Mouse (Mus musculus) liver, embryonic 11.5 days (tissue): ENCODE data around the gene Apob. TPM values are rescaled to one million over a fixed set of nuclear protein-coding genes. Genes with fewer than 3 reads are reported as not detected.

ENCODE experiments used
- ATAC-seq: fragments of 200-750 bp; cut with Nextera tagmentation; replicated peaks from 2 replicates; pipeline ENCODE4 v1.8.0; 2017; ENCODE audit warnings: moderate number of reproducible peaks, mild to moderate bottlenecking, moderate TSS enrichment, moderate library complexity; ENCODE audit not compliant: low FRiP score
- DNase-seq: peaks from one replicate; pipeline ENCODE4 v3.0.0-alpha.2; 2017; ENCODE audit warnings: low spot score
- H3K27ac ChIP-seq: fragments of 300-500 bp; sonication (generic); 2 replicates; pipeline ENCODE4 v1.5.1; 2014; ENCODE audit warnings: mild to moderate bottlenecking, low read depth, low read length, control low read depth
- H3K27me3 ChIP-seq: fragments of 300-500 bp; sonication (generic); replicated peaks from 2 replicates; pipeline ENCODE4 v1.6.1; 2014; ENCODE audit warnings: low read length, mixed read lengths; ENCODE audit not compliant: control insufficient read depth, insufficient read depth
- H3K36me3 ChIP-seq: fragments of 300-500 bp; sonication (generic); 2 replicates; pipeline ENCODE4 v1.6.1; 2014; ENCODE audit warnings: mild to moderate bottlenecking, low read length, moderate library complexity, mixed read lengths; ENCODE audit not compliant: control insufficient read depth, insufficient read depth
- H3K4me1 ChIP-seq: fragments of 300-500 bp; sonication (generic); replicated peaks from 2 replicates; pipeline ENCODE4 v1.6.1; 2014; ENCODE audit warnings: low read length, mixed read lengths; ENCODE audit not compliant: control insufficient read depth, insufficient read depth
- H3K4me2 ChIP-seq: fragments of 300-500 bp; sonication (generic); 2 replicates; pipeline ENCODE4 v1.6.1; 2014; ENCODE audit warnings: mild to moderate bottlenecking, control low read depth, moderate library complexity
- H3K4me3 ChIP-seq: fragments of 300-500 bp; sonication (generic); 2 replicates; pipeline ENCODE4 v1.5.1; 2014; ENCODE audit warnings: low read depth, low read length, control low read depth
- H3K9ac ChIP-seq: fragments of 300-500 bp; sonication (generic); 2 replicates; pipeline ENCODE4 v1.6.1; 2014; ENCODE audit warnings: low read depth, low read length, control low read depth
- H3K9me3 ChIP-seq: fragments of 300-500 bp; sonication (generic); 2 replicates; pipeline ENCODE4 v1.6.1; 2016; ENCODE audit warnings: low read length, inconsistent platforms, mixed read lengths; ENCODE audit not compliant: control insufficient read depth
- WGBS: fragments of 180-500 bp; shearing (Covaris S2); extraction: QIAGEN DNeasy Blood & Tissue Kit; methylation state at CpG from one replicate; pipeline ENCODE4 v1.1.7; 2014; 5-methylcytosine and 5-hydroxymethylcytosine counted together
- polyA plus RNA-seq: library from polyadenylated mRNA; unstranded; fragments of >200 nt; fragmentation: Nextera tagmentation; extraction: Ambion mirVana; gene quantifications from 2 replicates; pipeline ENCODE4 v1.2.1, GENCODE M21; 2014

Gene Apob
- polyA plus RNA-seq, 1 experiment from 2014 or later: 77.7 TPM

GRCm38 (mm10) chr12:7970817-7971216 lies 6.6 kb upstream of the Apob start:
- Histone ChIP-seq H3K4me1 (no peaks in the 10 kb centered on the region), H3K27me3 (no peaks in the 10 kb centered on the region), H3K36me3 (no peaks in the 10 kb centered on the region), H3K9me3 (no peaks in the 10 kb centered on the region), H3K4me3 (no peak overlapping the region), H3K27ac (no peak overlapping the region), H3K9ac (no peak overlapping the region), H3K4me2 (no peak overlapping the region)
- 71% methylated on average over 3 of the region's 3 CpGs for WGBS
- no peak for DNase-seq
- no peak for ATAC-seq

- H3K36me3 ChIP-seq: no peaks in the 10 kb centered on the region
- 85% methylated on average over 2 of the region's 2 CpGs for WGBS
- H3K9ac ChIP-seq: no peak overlapping the region
- H3K4me1 ChIP-seq: no peaks in the 10 kb centered on the region
- H3K9me3 ChIP-seq: no peaks in the 10 kb centered on the region
- H3K4me3 ChIP-seq: no peak overlapping the region
- DNase-seq (no peak), ATAC-seq (no peak)
- H3K27ac ChIP-seq: no peak overlapping the region
- no peaks in the 10 kb centered on the region for H3K27me3 ChIP-seq
- no peak overlapping the region for H3K4me2 ChIP-seq
These were observed 5.7 kb upstream of the Apob start for GRCm38 (mm10) chr12:7971736-7972135.

- ATAC-seq (no peak), DNase-seq (no peak)
- H3K4me3 ChIP-seq: no peak overlapping the region
- no peak overlapping the region for H3K27ac ChIP-seq
- no peak overlapping the region for H3K4me2 ChIP-seq
- WGBS: 58% methylated on average over 5 of the region's 5 CpGs
- H3K27me3 ChIP-seq: no peaks in the 10 kb centered on the region
- no peaks in the 10 kb centered on the region for H3K9me3 ChIP-seq
- no peaks in the 10 kb centered on the region for H3K4me1 ChIP-seq
- no peak overlapping the region for H3K9ac ChIP-seq
- H3K36me3 ChIP-seq: no peaks in the 10 kb centered on the region
These were observed 3.6 kb upstream of the Apob start for GRCm38 (mm10) chr12:7973773-7974322.

- peak overlapping the region; percentile 72 for H3K27ac ChIP-seq
- no peaks in the 10 kb centered on the region for H3K36me3 ChIP-seq
- no peaks in the 10 kb centered on the region for H3K4me1 ChIP-seq
- 47% methylated on average over 13 of the region's 13 CpGs for WGBS
- peak overlapping the region; percentile 4; the same call in 1 of the 2 replicates for H3K9ac ChIP-seq
- H3K4me3 ChIP-seq: peak overlapping the region; percentile 40
- no peaks in the 10 kb centered on the region for H3K27me3 ChIP-seq
- ATAC-seq (peak; percentile 83), DNase-seq (peak; percentile 52)
- H3K9me3 ChIP-seq: no peaks in the 10 kb centered on the region
- peak overlapping the region; percentile 38 for H3K4me2 ChIP-seq
These were observed 889 bp downstream of the Apob start for GRCm38 (mm10) chr12:7978190-7978884.

- ATAC-seq (no peak), DNase-seq (no peak)
- no peaks in the 10 kb centered on the region for H3K36me3 ChIP-seq
- H3K27me3 ChIP-seq: no peaks in the 10 kb centered on the region
- 69% methylated on average over 1 of the region's 1 CpGs for WGBS
- H3K9ac ChIP-seq: no peak overlapping the region
- no peak overlapping the region for H3K4me3 ChIP-seq
- H3K4me2 ChIP-seq: no peak overlapping the region
- H3K27ac ChIP-seq: no peak overlapping the region
- no peaks in the 10 kb centered on the region for H3K4me1 ChIP-seq
- no peaks in the 10 kb centered on the region for H3K9me3 ChIP-seq
These were observed 7.0 kb downstream of the Apob start for GRCm38 (mm10) chr12:7984411-7984810.

GRCm38 (mm10) chr12:7990804-7991203 lies 13.4 kb downstream of the Apob start:
- Histone ChIP-seq H3K27me3 (no peaks in the 10 kb centered on the region), H3K36me3 (no peaks in the 10 kb centered on the region), H3K9me3 (no peaks in the 10 kb centered on the region), H3K4me3 (no peak overlapping the region), H3K9ac (no peak overlapping the region), H3K4me2 (no peak overlapping the region), H3K27ac (no peak overlapping the region), H3K4me1 (no peaks in the 10 kb centered on the region)
- no peak for ATAC-seq
- 13% methylated on average over 3 of the region's 3 CpGs for WGBS
- no peak for DNase-seq

- no peak overlapping the region for H3K27ac ChIP-seq
- H3K9me3 ChIP-seq: no peaks in the 10 kb centered on the region
- no peaks in the 10 kb centered on the region for H3K36me3 ChIP-seq
- DNase-seq: no peak
- no peaks in the 10 kb centered on the region for H3K4me1 ChIP-seq
- 24% methylated on average over 1 of the region's 1 CpGs for WGBS
- ATAC-seq: no peak
- no peak overlapping the region for H3K4me3 ChIP-seq
- no peak overlapping the region for H3K9ac ChIP-seq
- no peak overlapping the region for H3K4me2 ChIP-seq
- no peaks in the 10 kb centered on the region for H3K27me3 ChIP-seq
These were observed 14.1 kb downstream of the Apob start for GRCm38 (mm10) chr12:7991570-7991969.

GRCm38 (mm10) chr12:8020931-8021330 lies 43.5 kb downstream of the Apob start:
- no peak overlapping the region for H3K9ac ChIP-seq
- no peak overlapping the region for H3K4me2 ChIP-seq
- DNase-seq (no peak), ATAC-seq (no peak)
- no peak overlapping the region for H3K4me3 ChIP-seq
- H3K4me1 ChIP-seq: no peaks in the 10 kb centered on the region
- WGBS: 90% methylated on average over 1 of the region's 1 CpGs
- H3K36me3 ChIP-seq: no peaks in the 10 kb centered on the region
- H3K9me3 ChIP-seq: no peaks in the 10 kb centered on the region
- no peak overlapping the region for H3K27ac ChIP-seq
- no peaks in the 10 kb centered on the region for H3K27me3 ChIP-seq

- Histone ChIP-seq H3K36me3 (no peaks in the 10 kb centered on the region), H3K9me3 (no peaks in the 10 kb centered on the region), H3K4me2 (no peak overlapping the region), H3K27ac (no peak overlapping the region), H3K27me3 (no peaks in the 10 kb centered on the region), H3K4me1 (no peaks in the 10 kb centered on the region), H3K4me3 (no peak overlapping the region), H3K9ac (no peak overlapping the region)
- DNase-seq: no peak
- WGBS: 85% methylated on average over 7 of the region's 7 CpGs
- no peak for ATAC-seq
These were observed 52.1 kb downstream of the Apob start for GRCm38 (mm10) chr12:8029520-8029919.
